Mouse (Mus musculus): ENCODE results near the gene Mllt10.

GRCm38 (mm10) chr2:18249224-18249623 lies 194.2 kb downstream of the Mllt10 start:
- TF ChIP-seq CTCF (IDR thresholded peaks at IDR 0.05; ENCODE audit: insufficient read depth, low read depth, low read length) (no peak), POLR2A (IDR thresholded peaks at IDR 0.05; ENCODE audit: insufficient read depth, low read depth, low read length) (no peak)
